Mouse (Mus musculus): ENCODE results near the gene Sacs.

- TF ChIP-seq GATA1 (IDR thresholded peaks at IDR 0.05; ENCODE audit: low read length), result no peak
- TF ChIP-seq TAL1 (IDR thresholded peaks at IDR 0.05; ENCODE audit: low read length), result no peak
Measured at GRCm38 (mm10) chr14:61154900-61155585, 16.8 kb downstream of the Sacs start.
